Mouse (Mus musculus) lung, embryonic 16.5 days (tissue): Measurements from ENCODE around the gene 4930447C04Rik. TPM values are rescaled to one million over a fixed set of nuclear protein-coding genes. Genes with fewer than 3 reads are reported as not detected.

Experiments used
- ATAC-seq: fragments of 200-750 bp; cut with Nextera tagmentation; 2 replicates; pipeline ENCODE4 v1.8.0; 2017; ENCODE audit warnings: low read depth, mild to moderate bottlenecking, moderate library complexity
- H3K27ac ChIP-seq: fragments of 300-500 bp; sonication (generic); 2 replicates; pipeline ENCODE4 v1.5.1; 2014; ENCODE audit warnings: mild to moderate bottlenecking, control low read depth, low read length
- H3K27me3 ChIP-seq: fragments of 300-500 bp; sonication (generic); 2 replicates; pipeline ENCODE4 v1.6.1; 2014; ENCODE audit warnings: low read depth, low read length, mixed read lengths; ENCODE audit not compliant: control insufficient read depth, insufficient read depth
- H3K36me3 ChIP-seq: fragments of 300-500 bp; sonication (generic); 2 replicates; pipeline ENCODE4 v1.6.1; 2014; ENCODE audit warnings: low read length; ENCODE audit not compliant: control insufficient read depth, insufficient read depth
- H3K4me1 ChIP-seq: fragments of 300-500 bp; sonication (generic); replicated peaks from 2 replicates; pipeline ENCODE4 v1.6.1; 2014; ENCODE audit warnings: low read length, mixed read lengths; ENCODE audit not compliant: control insufficient read depth, insufficient read depth
- H3K4me2 ChIP-seq: fragments of 300-500 bp; sonication (generic); 2 replicates; pipeline ENCODE4 v1.6.1; 2014; ENCODE audit warnings: low read depth, low read length, control low read depth
- H3K4me3 ChIP-seq: fragments of 300-500 bp; sonication (generic); 2 replicates; pipeline ENCODE4 v1.5.1; 2014; ENCODE audit warnings: mild to moderate bottlenecking, low read length, control low read depth
- H3K9ac ChIP-seq: fragments of 300-500 bp; sonication (generic); 2 replicates; pipeline ENCODE4 v1.6.1; 2014; ENCODE audit warnings: low read length, control low read depth
- H3K9me3 ChIP-seq: fragments of 300-500 bp; sonication (generic); 2 replicates; pipeline ENCODE4 v1.6.1; 2016; ENCODE audit warnings: low read length; ENCODE audit not compliant: control insufficient read depth
- WGBS: fragments of 180-500 bp; shearing (Covaris S2); extraction: QIAGEN DNeasy Blood & Tissue Kit; methylation state at CpG from one replicate; pipeline ENCODE4 v1.1.7; 2014; 5-methylcytosine and 5-hydroxymethylcytosine counted together
- polyA plus RNA-seq: library from polyadenylated mRNA; unstranded; fragments of >200 nt; fragmentation: Nextera tagmentation; extraction: Ambion mirVana; gene quantifications from 2 replicates; pipeline ENCODE4 v1.2.1, GENCODE M21; 2015

Gene 4930447C04Rik
- polyA plus RNA-seq, 1 experiment from 2014 or later: 0.50 TPM

- peaks cover 6% of the 10 kb centered on the region for H3K4me1 ChIP-seq
- H3K9ac ChIP-seq: peak overlapping the region; percentile 38
- no peaks in the 10 kb centered on the region for H3K36me3 ChIP-seq
- no peak overlapping the region for H3K27ac ChIP-seq
- H3K27me3 ChIP-seq: peaks cover 20% of the 10 kb centered on the region
- peak overlapping the region; percentile 72 for H3K4me2 ChIP-seq
- no peaks in the 10 kb centered on the region for H3K9me3 ChIP-seq
- peak overlapping the region; percentile 45 for H3K4me3 ChIP-seq
- WGBS: 5% methylated on average over 42 of the region's 42 CpGs
- ATAC-seq: peak; percentile 56
Observed at GRCm38 (mm10) chr12:72831711-72832432, 108.7 kb downstream of the 4930447C04Rik start.

Other genes starting within 250 kb of the 4930447C04Rik start
- 17.3 and 17.7 TPM in 2 replicates for gene Ppm1a, start 183.3 kb downstream of the 4930447C04Rik start, polyA plus RNA-seq
- gene Six6, start 882 bp downstream of the 4930447C04Rik start, polyA plus RNA-seq: not detected in 2 replicates
- 1.3 and 2.0 TPM in 2 replicates for gene Six1, start 113.1 kb upstream of the 4930447C04Rik start, polyA plus RNA-seq
- 1.9 and 2.2 TPM in 2 replicates for gene Six4, start 172.7 kb upstream of the 4930447C04Rik start, polyA plus RNA-seq
- 28.3 and 29.6 TPM in 2 replicates for gene Mnat1, start 182.9 kb upstream of the 4930447C04Rik start, polyA plus RNA-seq